Mouse (Mus musculus) A20 (cell line): ENCODE data around the gene Yap1.
"Not testable (repeated sequence)": the region's sequence is repeated elsewhere in the genome, so short reads cannot be mapped to it uniquely, and the experiment has no call there.

Experiments used
- DNase-seq: peaks from one replicate; pipeline ENCODE4 v3.0.0-alpha.2; 2011; ENCODE audit warnings: low read depth, low spot score

Gene Yap1

DNA sequence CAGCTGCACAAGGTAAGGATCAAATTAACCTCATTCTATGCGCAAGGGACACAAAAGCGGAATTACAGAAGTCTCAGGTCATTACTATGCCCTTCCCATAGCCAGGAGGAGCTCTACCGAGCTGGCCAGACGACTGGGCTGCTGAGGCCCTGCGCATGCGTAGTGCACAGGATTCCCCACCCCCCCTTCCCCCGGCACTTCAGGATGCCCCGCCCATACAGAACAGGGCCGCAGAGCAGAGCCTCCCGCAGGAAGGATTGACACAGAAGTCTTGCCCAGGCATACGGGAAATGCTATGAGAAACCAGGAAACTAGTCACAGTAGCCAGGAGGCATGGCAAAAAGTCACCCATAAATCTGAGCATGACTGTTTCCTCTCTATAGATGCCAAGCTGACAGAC is 89.9 kb downstream of the Yap1 start:
- DNase-seq, result no peak

DNA sequence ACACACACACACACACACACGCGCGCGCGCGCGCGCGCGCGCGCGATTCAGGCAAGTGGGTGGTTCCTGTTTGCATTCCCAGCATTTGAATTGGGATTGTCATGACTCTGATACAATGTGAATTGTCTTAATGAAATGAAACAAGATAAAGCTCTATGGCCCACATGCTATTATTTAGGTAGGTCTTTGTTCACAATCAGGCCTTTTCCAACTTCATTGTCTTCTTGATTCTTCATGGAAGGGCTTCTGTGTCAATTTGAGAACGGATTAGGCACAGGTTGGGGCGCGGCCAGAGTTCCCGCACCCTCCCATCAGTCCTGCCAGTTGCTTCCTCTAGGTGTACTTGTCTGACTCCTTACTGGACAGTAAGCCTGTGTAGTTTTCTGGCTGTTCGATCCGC is 90.4 kb downstream of the Yap1 start:
- DNase-seq, result no peak

- peak; percentile 47 for DNase-seq
Observed at GRCm38 (mm10) chr9:7907351-7907985, 96.9 kb downstream of the Yap1 start.

DNA sequence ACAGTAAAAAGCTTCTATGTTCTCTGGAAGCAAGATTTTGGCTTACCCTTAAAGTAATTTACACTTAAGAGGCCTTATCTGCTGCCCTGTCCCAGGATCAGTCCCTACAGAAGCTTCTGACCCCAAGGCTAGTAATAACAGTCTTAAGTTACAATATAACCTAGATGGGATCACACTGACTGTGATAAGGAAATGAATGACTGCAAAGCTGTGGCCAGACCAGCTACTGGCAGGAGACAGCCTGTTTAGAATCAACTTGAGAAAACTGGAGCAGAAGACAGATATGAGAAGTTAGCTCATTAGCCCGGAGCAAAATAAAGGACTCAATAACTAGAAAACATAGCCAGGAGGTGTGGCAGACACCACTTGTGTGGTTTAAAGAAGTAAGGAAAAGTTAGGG is 97.8 kb downstream of the Yap1 start:
- DNase-seq, result no peak

DNA sequence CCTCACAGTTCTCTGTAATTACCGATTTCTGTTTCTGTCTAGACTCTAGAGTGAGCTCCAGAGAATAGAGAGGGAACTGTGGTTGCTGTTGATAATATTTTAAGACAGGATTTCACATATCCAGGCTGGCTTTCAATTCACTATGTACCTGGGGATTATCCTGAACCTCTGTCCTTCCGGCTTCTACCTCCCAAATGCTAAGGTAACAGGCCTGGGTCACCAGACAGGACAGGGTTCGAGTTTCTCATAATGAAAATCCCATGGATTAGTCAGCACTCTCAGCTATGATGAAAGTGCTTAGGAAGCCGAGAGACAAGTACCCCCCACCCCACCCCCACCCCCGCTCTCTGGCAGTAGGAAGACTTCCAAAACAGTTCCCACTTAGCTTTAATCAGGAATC is 100.6 kb downstream of the Yap1 start:
- no peak for DNase-seq

GRCm38 (mm10) chr9:7903262-7903661 is 101.1 kb downstream of the Yap1 start:
- no peak for DNase-seq

- DNase-seq, result no peak
Observed at GRCm38 (mm10) chr9:7902311-7902710, 102.1 kb downstream of the Yap1 start.

DNA sequence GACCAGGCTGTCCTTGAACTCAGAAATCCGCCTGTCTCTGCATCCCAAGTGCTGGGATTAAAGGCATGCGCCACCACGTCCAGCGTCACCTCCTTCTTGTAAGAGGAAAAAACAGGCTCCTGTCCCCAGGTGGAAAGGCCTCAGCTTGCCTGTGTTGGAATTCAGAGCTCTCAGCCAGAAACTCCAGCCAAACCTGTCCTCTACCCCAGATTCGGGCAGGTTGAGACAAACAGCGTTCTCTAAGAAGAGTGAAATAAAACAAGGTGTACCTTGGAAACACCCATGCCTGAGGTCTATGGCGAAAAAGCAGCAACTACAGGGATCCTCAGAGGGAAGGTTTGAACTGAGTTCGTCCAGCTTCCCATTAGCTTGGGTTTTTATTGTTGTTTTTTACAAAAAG is 103.4 kb downstream of the Yap1 start:
- no peak for DNase-seq

GRCm38 (mm10) chr9:7897502-7897901 is 106.9 kb downstream of the Yap1 start:
- peak; percentile 77 for DNase-seq

- not testable (repeated sequence) for DNase-seq
Observed at GRCm38 (mm10) chr9:7891796-7892195, 112.6 kb downstream of the Yap1 start.

DNA sequence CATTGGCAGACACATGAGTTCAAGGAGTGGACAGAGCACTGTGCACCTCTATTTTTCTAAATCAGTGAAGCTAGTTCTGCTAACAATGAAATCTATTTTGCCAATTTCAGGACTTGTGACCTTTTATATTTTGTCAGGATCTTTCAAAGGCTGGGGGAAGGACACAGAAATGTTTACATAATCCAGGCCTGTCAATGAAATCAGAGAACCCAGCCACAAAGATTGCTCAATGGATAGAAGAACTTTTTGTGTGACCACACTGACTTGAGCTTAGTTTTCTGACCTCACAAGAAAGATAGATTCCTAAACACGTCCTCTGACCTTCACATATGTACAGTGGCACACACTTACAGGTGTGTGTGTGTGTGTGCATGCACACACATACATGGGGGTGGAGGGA is 113.2 kb downstream of the Yap1 start:
- no peak for DNase-seq

DNA sequence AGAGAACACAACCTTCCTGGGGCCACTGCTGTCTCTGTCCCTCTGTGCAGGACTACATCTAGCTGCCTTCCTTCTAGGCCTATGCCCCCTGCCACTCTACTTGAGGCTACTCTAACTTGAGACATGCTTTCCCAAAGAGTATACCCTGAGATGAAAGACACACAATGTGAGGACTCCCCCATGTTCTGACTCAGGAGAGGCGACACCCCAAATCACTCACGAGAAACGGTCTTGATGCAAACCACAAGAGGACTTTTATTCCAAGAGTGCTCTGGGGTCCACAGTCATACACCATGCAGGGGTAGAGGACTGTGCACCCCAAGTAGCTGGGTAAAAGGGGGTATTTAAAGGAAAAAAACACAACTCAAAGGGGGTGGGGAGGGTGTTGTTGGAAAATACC is 120.0 kb downstream of the Yap1 start:
- no peak for DNase-seq

DNA sequence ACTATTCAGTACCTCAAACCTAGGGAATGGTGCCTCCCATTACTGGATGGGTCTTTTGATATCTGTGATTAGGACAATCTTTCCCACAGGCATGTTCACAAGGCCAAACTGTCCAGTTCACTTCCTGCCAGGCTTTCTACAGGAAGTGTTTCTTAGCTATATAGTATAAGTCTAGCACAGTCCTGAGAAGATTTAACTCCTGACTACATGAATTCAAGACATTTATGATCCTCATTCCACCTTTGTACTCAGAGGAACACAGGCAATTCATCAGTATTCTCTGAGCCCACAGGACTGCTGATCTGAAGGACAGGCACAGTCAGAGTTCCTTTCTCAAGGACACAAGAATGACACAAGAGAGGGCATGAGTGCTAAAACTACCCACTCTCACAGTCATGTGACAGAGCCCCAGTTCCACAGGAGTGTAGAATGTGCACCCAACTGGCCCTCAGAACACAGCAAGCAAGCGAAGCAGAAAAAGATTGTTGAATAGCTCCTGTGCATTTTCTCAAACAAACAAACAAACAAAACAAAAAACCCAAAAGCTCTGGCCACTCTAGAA is 122.0 kb downstream of the Yap1 start:
- DNase-seq, result no peak
